Mouse (Mus musculus): Measurements from ENCODE around the gene Gabbr2. TPM values are rescaled to one million over a fixed set of nuclear protein-coding genes. Genes with fewer than 3 reads are reported as not detected.

Gene Gabbr2
- polyA plus RNA-seq, 1 experiment: not detected

GRCm38 (mm10) chr4:46773243-46773642, 218.4 kb downstream of the Gabbr2 start:
- no peaks in the 10 kb centered on the region for H3K4me1 ChIP-seq (ENCODE audit: control insufficient read depth, insufficient read depth, low read length)
- 88% methylated on average over 3 of the region's 3 CpGs for WGBS
- TF ChIP-seq POLR2A (IDR thresholded peaks at IDR 0.05; ENCODE audit: borderline replicate concordance, extremely low read depth, low read depth, low read length) (no peak), CTCF (IDR thresholded peaks at IDR 0.05; ENCODE audit: insufficient read depth, low read length) (no peak)

GRCm38 (mm10) chr4:46772591-46772990, 219.1 kb downstream of the Gabbr2 start:
- Histone ChIP-seq H3K4me3 (replicated peaks; ENCODE audit: extremely low read depth, low read depth, low read length) (no peak overlapping the region), H3K4me1 (ENCODE audit: control insufficient read depth, insufficient read depth, low read length) (no peaks in the 10 kb centered on the region)
- WGBS: 86% methylated on average over 2 of the region's 2 CpGs
- no peak for TF ChIP-seq POLR2A (IDR thresholded peaks at IDR 0.05; ENCODE audit: borderline replicate concordance, extremely low read depth, low read depth, low read length)
- no peak for TF ChIP-seq CTCF (IDR thresholded peaks at IDR 0.05; ENCODE audit: insufficient read depth, low read length)
- DNase-seq: no peak

More at GRCm38 (mm10) chr4:46773243-46773642, 218.4 kb downstream of the Gabbr2 start:
- no peak overlapping the region for H3K4me3 ChIP-seq (replicated peaks; ENCODE audit: extremely low read depth, low read depth, low read length)
- DNase-seq: no peak

GRCm38 (mm10) chr4:46771116-46771515, 220.6 kb downstream of the Gabbr2 start:
- H3K4me3 ChIP-seq (replicated peaks; ENCODE audit: extremely low read depth, low read depth, low read length): no peak overlapping the region
- DNase-seq: no peak
- TF ChIP-seq POLR2A (IDR thresholded peaks at IDR 0.05; ENCODE audit: borderline replicate concordance, extremely low read depth, low read depth, low read length) (no peak), CTCF (IDR thresholded peaks at IDR 0.05; ENCODE audit: insufficient read depth, low read length) (no peak)
- no peaks in the 10 kb centered on the region for H3K4me1 ChIP-seq (ENCODE audit: control insufficient read depth, insufficient read depth, low read length)
- 79% methylated on average over 12 of the region's 12 CpGs for WGBS

GRCm38 (mm10) chr4:46770635-46771034, 221.0 kb downstream of the Gabbr2 start:
- Histone ChIP-seq H3K4me1 (ENCODE audit: control insufficient read depth, insufficient read depth, low read length) (no peaks in the 10 kb centered on the region), H3K4me3 (replicated peaks; ENCODE audit: extremely low read depth, low read depth, low read length) (no peak overlapping the region)
- WGBS: 81% methylated on average over 2 of the region's 2 CpGs
- DNase-seq: no peak
- TF ChIP-seq CTCF (IDR thresholded peaks at IDR 0.05; ENCODE audit: insufficient read depth, low read length): no peak

- Histone ChIP-seq H3K4me1 (ENCODE audit: control insufficient read depth, insufficient read depth, low read length) (no peaks in the 10 kb centered on the region), H3K4me3 (replicated peaks; ENCODE audit: extremely low read depth, low read depth, low read length) (no peak overlapping the region)
- WGBS: 77% methylated on average over 8 of the region's 8 CpGs
- DNase-seq: no peak
- TF ChIP-seq CTCF (IDR thresholded peaks at IDR 0.05; ENCODE audit: insufficient read depth, low read length): no peak
- TF ChIP-seq POLR2A (IDR thresholded peaks at IDR 0.05; ENCODE audit: borderline replicate concordance, extremely low read depth, low read depth, low read length): no peak
Measured at GRCm38 (mm10) chr4:46770090-46770489, 221.6 kb downstream of the Gabbr2 start.

- DNase-seq: no peak
- Histone ChIP-seq H3K4me3 (replicated peaks; ENCODE audit: extremely low read depth, low read depth, low read length) (no peak overlapping the region), H3K4me1 (ENCODE audit: control insufficient read depth, insufficient read depth, low read length) (no peaks in the 10 kb centered on the region)
- TF ChIP-seq POLR2A (IDR thresholded peaks at IDR 0.05; ENCODE audit: borderline replicate concordance, extremely low read depth, low read depth, low read length) (no peak), CTCF (IDR thresholded peaks at IDR 0.05; ENCODE audit: insufficient read depth, low read length) (no peak)
- 85% methylated on average over 7 of the region's 7 CpGs for WGBS
Measured at GRCm38 (mm10) chr4:46766326-46766725, 225.3 kb downstream of the Gabbr2 start.

- 55% methylated on average over 1 of the region's 1 CpGs for WGBS
- Histone ChIP-seq H3K4me1 (ENCODE audit: control insufficient read depth, insufficient read depth, low read length) (no peaks in the 10 kb centered on the region), H3K4me3 (replicated peaks; ENCODE audit: extremely low read depth, low read depth, low read length) (no peak overlapping the region)
- TF ChIP-seq POLR2A (IDR thresholded peaks at IDR 0.05; ENCODE audit: borderline replicate concordance, extremely low read depth, low read depth, low read length) (no peak), CTCF (IDR thresholded peaks at IDR 0.05; ENCODE audit: insufficient read depth, low read length) (no peak)
- no peak for DNase-seq
Measured at GRCm38 (mm10) chr4:46759838-46760237, 231.8 kb downstream of the Gabbr2 start.

- no peak for DNase-seq
- WGBS: 56% methylated on average over 7 of the region's 7 CpGs
- TF ChIP-seq POLR2A (IDR thresholded peaks at IDR 0.05; ENCODE audit: borderline replicate concordance, extremely low read depth, low read depth, low read length) (no peak), CTCF (IDR thresholded peaks at IDR 0.05; ENCODE audit: insufficient read depth, low read length) (no peak)
- no peak overlapping the region for H3K4me3 ChIP-seq (replicated peaks; ENCODE audit: extremely low read depth, low read depth, low read length)
- H3K4me1 ChIP-seq (ENCODE audit: control insufficient read depth, insufficient read depth, low read length): no peaks in the 10 kb centered on the region
Measured at GRCm38 (mm10) chr4:46758340-46759041, 233.2 kb downstream of the Gabbr2 start.

- DNase-seq: no peak
- TF ChIP-seq POLR2A (IDR thresholded peaks at IDR 0.05; ENCODE audit: borderline replicate concordance, extremely low read depth, low read depth, low read length) (no peak), CTCF (IDR thresholded peaks at IDR 0.05; ENCODE audit: insufficient read depth, low read length) (no peak)
- WGBS: 32% methylated on average over 6 of the region's 6 CpGs
- no peak overlapping the region for H3K4me3 ChIP-seq (replicated peaks; ENCODE audit: extremely low read depth, low read depth, low read length)
- no peaks in the 10 kb centered on the region for H3K4me1 ChIP-seq (ENCODE audit: control insufficient read depth, insufficient read depth, low read length)
Measured at GRCm38 (mm10) chr4:46754407-46755194, 237.1 kb downstream of the Gabbr2 start.

GRCm38 (mm10) chr4:46752306-46752705, 239.4 kb downstream of the Gabbr2 start:
- DNase-seq: no peak
- TF ChIP-seq CTCF (IDR thresholded peaks at IDR 0.05; ENCODE audit: insufficient read depth, low read length) (no peak), POLR2A (IDR thresholded peaks at IDR 0.05; ENCODE audit: borderline replicate concordance, extremely low read depth, low read depth, low read length) (no peak)
- no peaks in the 10 kb centered on the region for H3K4me1 ChIP-seq (ENCODE audit: control insufficient read depth, insufficient read depth, low read length)
- H3K4me3 ChIP-seq (replicated peaks; ENCODE audit: extremely low read depth, low read depth, low read length): no peak overlapping the region
- 48% methylated on average over 4 of the region's 4 CpGs for WGBS
